Mouse (Mus musculus): Measurements from ENCODE around the gene Ssbp4. TPM values are rescaled to one million over a fixed set of nuclear protein-coding genes. Genes with fewer than 3 reads are reported as not detected.

The Ssbp4 gene
- polyA plus RNA-seq, 1 experiment, result 84.9 TPM

DNA sequence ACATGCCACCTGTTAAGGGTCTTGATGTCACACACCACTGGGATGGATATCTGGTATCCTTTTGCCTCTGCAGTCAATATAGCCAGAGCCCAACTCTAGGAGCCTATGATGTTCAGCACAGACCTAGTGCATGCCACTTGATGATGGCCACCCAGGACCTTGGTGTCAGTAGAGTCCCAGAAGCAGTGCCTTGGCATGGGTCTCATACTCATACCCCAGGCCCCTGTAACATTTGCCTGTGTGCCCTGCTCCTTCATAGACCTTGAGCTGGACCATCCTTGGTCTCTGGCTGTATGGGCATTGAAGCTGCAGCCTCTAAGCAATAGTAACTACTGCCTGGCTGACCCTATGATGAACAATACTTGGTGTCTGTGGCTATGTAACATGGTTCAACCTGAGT is 34.4 kb downstream of the Ssbp4 start:
- Histone ChIP-seq H3K4me1 (ENCODE audit: control insufficient read depth, insufficient read depth, low read length) (peaks cover 29% of the 10 kb centered on the region), H3K27me3 (replicated peaks; ENCODE audit: control insufficient read depth, insufficient read depth, low read length) (no peaks in the 10 kb centered on the region), H3K27ac (ENCODE audit: insufficient read depth, low read depth, low read length) (peak overlapping the region; percentile 73), H3K36me3 (ENCODE audit: control insufficient read depth, insufficient read depth, low read length) (no peaks in the 10 kb centered on the region), H3K4me3 (ENCODE audit: insufficient read depth, low read depth, low read length) (no peak overlapping the region)
- DNase-seq, result no peak
- TF ChIP-seq CTCF (conservative IDR thresholded peaks at IDR 0.05; ENCODE audit: insufficient read depth, insufficient read length, low read depth, low read length), result no peak
- no peak for TF ChIP-seq POLR2A (IDR thresholded peaks at IDR 0.05; ENCODE audit: low read depth, low read length)

DNA sequence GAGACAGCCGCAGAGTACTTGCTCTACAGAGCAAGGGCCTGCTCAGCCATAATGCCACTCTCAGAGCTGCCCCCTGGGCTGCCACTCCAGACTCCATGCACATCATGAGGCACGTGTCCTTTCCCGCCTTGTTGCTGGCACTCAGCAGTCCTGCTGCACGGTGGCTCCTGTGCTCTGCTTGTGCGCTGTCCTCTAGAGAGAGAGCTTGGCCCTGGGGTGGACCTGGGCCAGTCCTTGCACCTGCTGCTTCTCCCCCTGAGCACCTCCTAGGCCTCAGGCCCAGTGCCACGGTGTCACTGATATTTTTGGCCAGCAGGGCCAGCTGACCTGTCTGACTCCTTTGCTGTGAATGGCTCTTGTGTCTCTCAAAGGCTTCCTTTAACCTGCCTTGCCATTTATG is 37.7 kb downstream of the Ssbp4 start:
- DNase-seq, result no peak

DNA sequence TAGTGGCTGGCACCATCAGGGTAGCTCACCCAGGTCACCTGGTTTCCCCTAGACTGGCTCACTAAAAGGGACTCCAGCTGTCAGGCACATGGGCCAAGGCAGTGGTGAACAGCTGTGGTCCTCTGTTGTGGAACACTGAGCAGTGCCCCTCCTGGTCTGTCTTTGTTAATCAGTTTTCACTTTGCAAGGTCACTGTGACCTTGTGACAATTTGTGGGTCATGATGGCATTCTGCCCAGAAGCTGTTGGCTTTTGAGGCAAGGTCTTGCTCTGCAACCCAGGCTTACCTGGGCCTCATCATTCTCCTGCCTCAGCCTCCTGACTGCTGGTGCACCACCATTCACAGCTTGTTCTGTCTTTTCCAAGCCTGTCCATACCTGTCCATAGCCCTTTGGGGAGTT is 38.3 kb downstream of the Ssbp4 start:
- peak; percentile 48 for DNase-seq
- Histone ChIP-seq H3K4me3 (ENCODE audit: insufficient read depth, low read depth, low read length) (no peak overlapping the region), H3K27ac (ENCODE audit: insufficient read depth, low read depth, low read length) (0 out of 2 replicates have a peak overlapping the region, but pooled peaks have one; percentile 6), H3K4me1 (ENCODE audit: control insufficient read depth, insufficient read depth, low read length) (peaks cover 32% of the 10 kb centered on the region), H3K36me3 (ENCODE audit: control insufficient read depth, insufficient read depth, low read length) (no peaks in the 10 kb centered on the region), H3K27me3 (replicated peaks; ENCODE audit: control insufficient read depth, insufficient read depth, low read length) (no peaks in the 10 kb centered on the region)
- TF ChIP-seq POLR2A (IDR thresholded peaks at IDR 0.05; ENCODE audit: low read depth, low read length) (no peak), CTCF (conservative IDR thresholded peaks at IDR 0.05; ENCODE audit: insufficient read depth, insufficient read length, low read depth, low read length) (no peak)

More for the DNA sequence above, 37.7 kb downstream of the Ssbp4 start:
- no peak overlapping the region for H3K27ac ChIP-seq (ENCODE audit: insufficient read depth, low read depth, low read length)
- no peak overlapping the region for H3K4me3 ChIP-seq (ENCODE audit: insufficient read depth, low read depth, low read length)
- no peaks in the 10 kb centered on the region for H3K27me3 ChIP-seq (replicated peaks; ENCODE audit: control insufficient read depth, insufficient read depth, low read length)
- WGBS, result 62% methylated on average over 6 of the region's 6 CpGs
- no peaks in the 10 kb centered on the region for H3K36me3 ChIP-seq (ENCODE audit: control insufficient read depth, insufficient read depth, low read length)
- peaks cover 29% of the 10 kb centered on the region for H3K4me1 ChIP-seq (ENCODE audit: control insufficient read depth, insufficient read depth, low read length)
- TF ChIP-seq CTCF (conservative IDR thresholded peaks at IDR 0.05; ENCODE audit: insufficient read depth, insufficient read length, low read depth, low read length) (no peak), POLR2A (IDR thresholded peaks at IDR 0.05; ENCODE audit: low read depth, low read length) (no peak)

DNA sequence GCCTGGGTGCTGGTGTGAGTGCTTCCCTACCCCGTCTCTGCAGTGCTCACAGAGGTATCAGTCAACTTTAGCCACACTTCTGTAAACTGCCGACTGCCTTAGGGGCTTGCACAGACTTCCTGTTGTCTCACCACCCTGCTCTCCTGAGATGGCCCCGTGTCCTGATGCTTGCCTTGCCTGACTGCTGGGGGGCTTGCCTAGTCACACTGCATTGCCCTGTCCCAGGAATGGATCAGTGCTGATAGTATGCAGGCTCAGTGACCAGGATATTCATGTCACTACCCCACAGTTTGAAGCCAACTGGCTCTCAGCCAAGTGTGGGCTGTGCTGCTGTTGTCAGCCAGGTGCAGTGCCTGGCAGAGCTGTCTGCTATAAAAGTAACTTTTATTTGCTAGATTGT is 43.1 kb downstream of the Ssbp4 start:
- 38% methylated on average over 3 of the region's 3 CpGs for WGBS
- Histone ChIP-seq H3K4me1 (ENCODE audit: control insufficient read depth, insufficient read depth, low read length) (peaks cover 28% of the 10 kb centered on the region), H3K4me3 (ENCODE audit: insufficient read depth, low read depth, low read length) (no peak overlapping the region), H3K27me3 (replicated peaks; ENCODE audit: control insufficient read depth, insufficient read depth, low read length) (no peaks in the 10 kb centered on the region), H3K27ac (ENCODE audit: insufficient read depth, low read depth, low read length) (no peak overlapping the region), H3K36me3 (ENCODE audit: control insufficient read depth, insufficient read depth, low read length) (no peaks in the 10 kb centered on the region)
- TF ChIP-seq CTCF (conservative IDR thresholded peaks at IDR 0.05; ENCODE audit: insufficient read depth, insufficient read length, low read depth, low read length) (no peak), POLR2A (IDR thresholded peaks at IDR 0.05; ENCODE audit: low read depth, low read length) (no peak)
- DNase-seq, result peak; percentile 74

DNA sequence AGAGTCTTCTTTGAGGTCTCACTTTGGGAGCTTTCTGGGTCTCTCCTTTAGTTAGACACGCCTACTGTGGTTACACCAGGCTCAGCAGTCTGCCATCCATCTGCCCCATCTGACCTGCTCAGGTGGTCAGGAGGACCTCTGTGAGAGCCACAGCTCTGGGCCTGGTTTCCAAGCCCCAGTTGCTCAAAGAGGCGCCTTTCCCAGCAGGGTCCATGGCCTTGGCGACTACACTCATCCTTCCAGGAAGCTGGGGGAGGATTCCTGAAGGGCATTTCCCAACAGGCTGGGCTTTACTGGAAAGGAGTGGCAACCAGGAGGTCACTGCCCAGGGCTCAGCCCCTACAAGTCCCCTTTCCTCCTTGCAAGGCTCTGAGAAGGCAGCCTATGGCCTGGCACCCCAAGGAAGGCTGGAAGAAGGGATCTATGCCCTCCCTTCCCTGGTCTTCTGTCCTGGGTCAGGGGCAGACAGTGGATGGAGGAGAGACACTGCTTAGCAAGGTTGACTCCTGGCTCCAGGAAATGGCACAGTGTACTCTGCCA is 43.9 kb downstream of the Ssbp4 start:
- Histone ChIP-seq H3K4me3 (ENCODE audit: insufficient read depth, low read depth, low read length) (no peak overlapping the region), H3K4me1 (ENCODE audit: control insufficient read depth, insufficient read depth, low read length) (peaks cover 24% of the 10 kb centered on the region), H3K27ac (ENCODE audit: insufficient read depth, low read depth, low read length) (0 out of 2 replicates have a peak overlapping the region, but pooled peaks have one; percentile 4), H3K36me3 (ENCODE audit: control insufficient read depth, insufficient read depth, low read length) (no peaks in the 10 kb centered on the region), H3K27me3 (replicated peaks; ENCODE audit: control insufficient read depth, insufficient read depth, low read length) (no peaks in the 10 kb centered on the region)
- DNase-seq, result no peak
- 58% methylated on average over 3 of the region's 3 CpGs for WGBS
- TF ChIP-seq POLR2A (IDR thresholded peaks at IDR 0.05; ENCODE audit: low read depth, low read length) (no peak), CTCF (conservative IDR thresholded peaks at IDR 0.05; ENCODE audit: insufficient read depth, insufficient read length, low read depth, low read length) (no peak)

DNA sequence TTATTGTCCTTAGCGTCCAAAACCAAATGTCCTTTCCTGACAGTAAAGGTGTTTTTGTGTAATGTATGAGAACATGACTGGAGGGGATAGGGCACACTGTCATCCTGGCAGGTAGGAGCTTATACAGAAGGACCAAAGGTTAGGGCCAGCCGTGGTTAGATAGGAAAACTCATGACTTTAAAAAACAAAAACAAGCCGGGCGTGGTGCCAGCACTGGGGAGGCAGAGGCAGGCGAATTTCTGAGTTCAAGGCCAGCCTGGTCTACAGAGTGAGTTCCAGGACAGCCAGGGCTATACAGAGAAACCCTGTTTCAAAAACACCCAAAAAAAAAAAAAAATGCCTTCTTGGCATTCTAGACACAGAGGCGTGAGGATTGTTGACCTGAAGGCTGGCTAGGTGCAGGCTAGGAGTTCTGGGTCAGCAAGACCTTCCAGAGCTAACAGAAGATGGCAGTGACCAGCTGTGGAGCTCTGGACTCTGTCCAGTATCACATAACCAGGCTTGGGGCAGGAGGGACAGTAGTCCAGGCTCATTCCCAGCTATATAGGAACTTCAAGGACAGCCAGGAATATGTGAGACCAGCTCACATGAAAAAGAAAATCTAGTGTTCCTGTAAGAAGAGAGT is 44.8 kb downstream of the Ssbp4 start:
- no peak for DNase-seq
- Histone ChIP-seq H3K27me3 (replicated peaks; ENCODE audit: control insufficient read depth, insufficient read depth, low read length) (no peaks in the 10 kb centered on the region), H3K4me1 (ENCODE audit: control insufficient read depth, insufficient read depth, low read length) (peaks cover 24% of the 10 kb centered on the region), H3K36me3 (ENCODE audit: control insufficient read depth, insufficient read depth, low read length) (no peaks in the 10 kb centered on the region), H3K4me3 (ENCODE audit: insufficient read depth, low read depth, low read length) (no peak overlapping the region), H3K27ac (ENCODE audit: insufficient read depth, low read depth, low read length) (no peak overlapping the region)
- 71% methylated on average over 6 of the region's 6 CpGs for WGBS
- TF ChIP-seq POLR2A (IDR thresholded peaks at IDR 0.05; ENCODE audit: low read depth, low read length), result no peak
- no peak for TF ChIP-seq CTCF (conservative IDR thresholded peaks at IDR 0.05; ENCODE audit: insufficient read depth, insufficient read length, low read depth, low read length)

DNA sequence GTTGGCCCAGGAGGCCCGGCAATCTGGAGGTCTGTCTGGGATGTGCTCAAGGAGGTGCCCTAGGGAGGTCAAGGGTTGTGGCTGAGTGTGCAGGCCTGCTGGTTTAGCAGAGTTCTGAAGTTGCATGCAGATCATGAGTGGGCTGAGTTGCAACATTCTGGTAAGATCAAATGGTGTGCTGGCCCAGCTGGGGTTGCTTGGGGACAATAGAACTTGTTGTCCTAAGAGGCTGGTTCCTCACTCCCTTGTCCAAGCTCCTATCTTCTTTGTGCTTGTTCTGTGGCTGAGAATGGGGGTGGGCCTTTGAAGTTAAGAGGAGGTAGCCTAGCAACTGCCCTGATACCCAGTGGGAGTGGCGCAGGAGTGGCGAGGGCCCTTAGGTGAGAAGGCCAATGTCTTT is 45.9 kb downstream of the Ssbp4 start:
- no peak overlapping the region for H3K27ac ChIP-seq (ENCODE audit: insufficient read depth, low read depth, low read length)
- no peaks in the 10 kb centered on the region for H3K27me3 ChIP-seq (replicated peaks; ENCODE audit: control insufficient read depth, insufficient read depth, low read length)
- H3K4me3 ChIP-seq (ENCODE audit: insufficient read depth, low read depth, low read length), result no peak overlapping the region
- H3K36me3 ChIP-seq (ENCODE audit: control insufficient read depth, insufficient read depth, low read length), result no peaks in the 10 kb centered on the region
- TF ChIP-seq POLR2A (IDR thresholded peaks at IDR 0.05; ENCODE audit: low read depth, low read length), result no peak
- TF ChIP-seq CTCF (conservative IDR thresholded peaks at IDR 0.05; ENCODE audit: insufficient read depth, insufficient read length, low read depth, low read length), result no peak
- 88% methylated on average over 3 of the region's 3 CpGs for WGBS
- peaks cover 24% of the 10 kb centered on the region for H3K4me1 ChIP-seq (ENCODE audit: control insufficient read depth, insufficient read depth, low read length)
- DNase-seq, result no peak
